Comparison of ENCODE assay signal across 34 mouse cellular contexts in genomic region chr1:125744766-125745165, GRCm38 (mm10).
"Had no signal": no experiment of that assay in that cellular context is flagged by ENCODE, and none has a peak within 500 bp of the region (broad histone marks: within the 10 kb centered on the region; RNA-seq: fewer than 3 reads in every experiment).

No protein-coding gene starts in this region.

- H3K4me1 ChIP-seq: heart, embryonic 10.5 days; heart, embryonic 12.5 days; heart, embryonic 13.5 days; heart, embryonic 15.5 days; hindbrain, embryonic 10.5 days; hindbrain, embryonic 12.5 days; hindbrain, embryonic 13.5 days; hindbrain, embryonic 15.5 days; intestine, embryonic 15.5 days; kidney, embryonic 15.5 days had no signal

- DNase-seq: heart, postnatal 10 days; heart, postnatal 36 days; heart, postnatal 4 days; kidney, adult 11 months; kidney, adult 18-20 months; kidney, adult 2 months; kidney, adult 8-10 months; kidney, adult 9 months; kidney, postnatal 10 days; kidney, postnatal 14 days; kidney, postnatal 25 days; kidney, postnatal 36 days; kidney, postnatal 4 days; layer of hippocampus, adult 9-11 months; layer of hippocampus, postnatal 36 days had no signal

- H3K27me3 ChIP-seq: heart, embryonic 12.5 days; heart, embryonic 13.5 days; heart, embryonic 15.5 days; hindbrain, embryonic 12.5 days; hindbrain, embryonic 13.5 days; hindbrain, embryonic 15.5 days; intestine, embryonic 15.5 days; kidney, embryonic 15.5 days had no signal

- H3K4me3 ChIP-seq: heart, embryonic 10.5 days; heart, embryonic 12.5 days; heart, embryonic 13.5 days; heart, embryonic 15.5 days; hindbrain, embryonic 10.5 days; hindbrain, embryonic 12.5 days; hindbrain, embryonic 13.5 days; hindbrain, embryonic 15.5 days; intestine, embryonic 15.5 days; kidney, embryonic 15.5 days; left cerebral cortex, adult 2 months had no signal

- H3K9me3 ChIP-seq: heart, embryonic 10.5 days; heart, embryonic 12.5 days; heart, embryonic 13.5 days; heart, embryonic 15.5 days; hindbrain, embryonic 10.5 days; hindbrain, embryonic 12.5 days; hindbrain, embryonic 13.5 days; hindbrain, embryonic 15.5 days; intestine, embryonic 15.5 days; kidney, embryonic 15.5 days had no signal

- H3K4me2 ChIP-seq: heart, embryonic 11.5 days; heart, embryonic 12.5 days; heart, embryonic 13.5 days; heart, embryonic 15.5 days; hindbrain, embryonic 12.5 days; hindbrain, embryonic 13.5 days; hindbrain, embryonic 14.5 days; hindbrain, embryonic 15.5 days; intestine, embryonic 15.5 days; kidney, embryonic 15.5 days had no signal

- H3K27ac ChIP-seq: heart, embryonic 10.5 days; heart, embryonic 13.5 days; heart, embryonic 15.5 days; hindbrain, embryonic 10.5 days; hindbrain, embryonic 12.5 days; hindbrain, embryonic 13.5 days; hindbrain, embryonic 14.5 days; hindbrain, embryonic 15.5 days; hindbrain, postnatal 0 days; intestine, embryonic 15.5 days; kidney, embryonic 15.5 days; kidney, postnatal 0 days; left cerebral cortex, adult 2 months had no signal

- H3K9ac ChIP-seq: heart, embryonic 12.5 days; heart, embryonic 13.5 days; heart, embryonic 15.5 days; hindbrain, embryonic 12.5 days; hindbrain, embryonic 13.5 days; hindbrain, embryonic 14.5 days; hindbrain, embryonic 15.5 days; intestine, embryonic 15.5 days; kidney, embryonic 15.5 days had no signal

- H3K36me3 ChIP-seq: heart, embryonic 10.5 days; heart, embryonic 12.5 days; heart, embryonic 13.5 days; heart, embryonic 15.5 days; hindbrain, embryonic 10.5 days; hindbrain, embryonic 12.5 days; hindbrain, embryonic 13.5 days; hindbrain, embryonic 15.5 days; intestine, embryonic 15.5 days; kidney, embryonic 15.5 days had no signal

- ATAC-seq: hindbrain, embryonic 16.5 days; hindbrain, postnatal 0 days; inflammation-experienced regulatory T-cells, adult 6 months; intestine, embryonic 15.5 days; intestine, embryonic 16.5 days; intestine, postnatal 0 days had no signal
